Mouse (Mus musculus): Measurements from ENCODE around the gene Numb.
A peak's percentile ranks its signal among the peaks of the same experiment; 100 is the strongest.
"Not testable (repeated sequence)": the region's sequence is repeated elsewhere in the genome, so short reads cannot be mapped to it uniquely, and the experiment has no call there.

Numb gene

DNA sequence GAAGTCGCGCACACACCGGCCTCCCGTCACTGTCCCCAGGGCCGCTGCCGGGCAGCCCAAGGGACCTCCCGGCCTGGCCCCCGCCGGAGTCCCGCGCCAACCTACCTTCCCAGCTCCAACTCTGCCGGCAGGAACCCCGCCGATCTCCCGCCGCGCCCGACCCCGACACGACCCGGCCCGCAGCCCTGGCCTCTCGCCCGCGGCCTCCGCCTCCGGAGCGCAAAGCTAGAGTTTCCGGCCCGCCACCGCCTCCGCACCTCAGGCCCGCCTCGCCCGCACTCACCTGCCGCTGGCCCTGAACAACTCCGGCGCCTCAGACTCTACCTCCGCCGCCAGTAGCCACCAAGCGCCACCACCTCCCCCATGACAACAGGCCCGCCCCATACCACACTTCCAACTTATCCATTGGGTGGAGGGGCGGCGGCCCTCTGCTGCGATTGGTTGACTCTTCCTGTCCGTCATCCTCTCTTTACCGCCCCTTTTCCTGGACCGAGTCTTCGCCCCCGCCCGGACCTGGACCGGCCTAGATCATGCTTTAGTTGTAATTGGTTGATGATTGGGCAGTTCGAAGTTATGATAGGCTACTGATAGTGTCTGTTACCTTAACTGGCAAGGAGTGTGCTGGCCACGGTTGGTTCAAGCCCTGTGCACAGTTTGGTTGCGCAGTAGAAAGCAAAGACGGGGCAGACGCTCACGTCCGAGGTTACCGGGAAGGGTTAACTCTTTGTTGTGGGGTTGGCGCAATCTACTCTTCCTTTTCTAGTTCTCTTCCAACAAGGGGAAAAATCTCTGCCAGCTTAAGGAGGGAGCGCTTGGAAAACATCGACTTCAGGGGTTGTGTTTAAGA is at the start of gene Numb:
Numb (minus strand) TSS at position 400 of the 847 bp plus-strand sequence.
- peak; percentile 100 for DNase-seq

DNA sequence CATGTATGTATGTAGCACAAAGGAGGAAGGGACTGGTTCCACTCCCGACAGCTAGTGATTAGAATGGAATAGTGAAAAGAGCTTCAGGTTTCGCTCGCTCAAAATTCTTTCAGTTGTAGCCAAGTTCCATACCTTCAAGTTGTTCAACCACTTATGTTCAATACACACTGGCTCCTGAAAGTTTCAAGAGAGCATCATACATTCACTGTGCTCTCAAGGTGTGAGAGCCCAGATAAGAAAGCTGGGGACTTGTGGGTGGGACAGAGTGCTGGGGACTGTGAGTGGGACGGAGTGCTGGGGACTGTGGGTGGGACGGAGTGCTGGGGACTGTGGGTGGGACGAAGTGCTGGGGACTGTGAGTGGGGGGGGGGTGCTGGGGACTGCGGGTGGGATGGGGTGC is 43.5 kb upstream of the Numb start:
- DNase-seq, result no peak

GRCm38 (mm10) chr12:83958278-83958677 is 36.5 kb upstream of the Numb start:
- peak; percentile 32 for DNase-seq

GRCm38 (mm10) chr12:83951711-83952575 is 30.2 kb upstream of the Numb start:
- DNase-seq, result no peak

DNA sequence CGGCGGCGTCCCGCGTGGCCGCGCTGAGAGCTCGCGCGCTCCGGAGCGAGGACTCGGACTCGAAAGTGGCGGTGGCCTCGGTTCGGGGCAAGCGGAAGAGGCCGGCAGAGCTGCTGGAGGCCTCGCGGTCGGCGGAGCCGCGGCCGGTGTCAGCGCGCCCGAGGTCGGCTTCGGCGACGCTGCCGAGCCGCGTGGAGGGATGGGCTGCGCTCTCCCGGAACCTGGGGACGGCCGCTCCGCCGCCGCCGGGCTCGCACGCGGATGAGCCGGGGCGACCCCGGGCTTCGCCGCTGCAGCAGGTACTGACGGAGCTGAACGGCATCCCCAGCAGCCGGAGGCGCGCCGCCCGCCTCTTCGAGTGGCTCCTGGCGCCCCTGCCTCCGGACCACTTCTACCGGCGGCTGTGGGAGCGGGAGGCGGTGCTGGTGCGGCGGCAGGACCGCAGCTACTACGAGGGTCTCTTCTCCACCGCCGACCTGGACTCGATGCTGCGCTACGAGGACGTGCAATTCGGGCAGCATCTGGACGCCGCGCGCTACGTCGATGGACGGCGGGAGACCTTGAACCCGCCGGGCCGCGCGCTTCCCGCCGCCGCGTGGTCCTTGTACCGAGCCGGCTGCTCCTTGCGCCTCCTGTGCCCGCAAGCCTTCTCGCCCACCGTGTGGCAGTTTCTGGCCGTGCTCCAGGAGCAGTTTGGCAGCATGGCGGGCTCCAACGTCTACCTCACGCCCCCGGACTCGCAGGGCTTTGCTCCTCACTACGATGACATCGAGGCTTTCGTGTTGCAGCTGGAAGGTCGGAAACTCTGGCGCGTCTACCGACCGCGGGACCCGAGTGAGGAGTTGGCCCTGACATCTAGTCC is 29.3 kb upstream of the Numb start:
- DNase-seq, result peak; percentile 18

- peak; percentile 80 for DNase-seq
These were observed 28.7 kb upstream of the Numb start, which contains the start of gene Riox1 for GRCm38 (mm10) chr12:83950493-83950839. Gene Riox1, plus strand, starts transcription at chr12:83950608.

- no peak for DNase-seq
These were observed 28.2 kb upstream of the Numb start for GRCm38 (mm10) chr12:83949776-83950492.

GRCm38 (mm10) chr12:83949043-83949442 is 27.3 kb upstream of the Numb start:
- no peak for DNase-seq

DNA sequence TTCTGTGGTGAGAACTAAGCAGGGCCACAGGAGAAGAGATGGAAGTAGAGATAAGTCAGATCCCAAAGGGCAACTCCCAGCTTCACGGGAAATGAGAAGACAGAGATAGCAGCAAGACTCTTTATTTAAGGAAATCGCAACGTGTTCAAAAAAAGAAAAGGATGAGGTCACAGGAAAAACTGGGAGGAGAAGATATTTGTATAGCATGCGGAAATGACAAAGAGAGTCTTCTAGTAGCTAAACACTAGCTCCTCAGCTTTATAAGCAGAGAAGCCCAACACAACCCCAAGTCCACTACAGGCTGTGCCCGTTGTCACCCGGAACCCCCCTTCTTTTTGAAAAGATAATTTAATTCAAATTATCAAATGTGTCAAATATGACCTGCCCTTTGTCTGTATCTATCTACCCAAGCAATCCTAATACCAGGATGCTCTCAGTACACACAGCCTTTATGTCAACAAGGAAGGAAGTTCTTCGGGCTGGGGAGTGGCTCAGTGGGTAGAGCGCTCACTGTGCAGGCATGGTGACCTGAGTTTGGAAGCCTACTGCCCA is 25.6 kb upstream of the Numb start:
- no peak for DNase-seq

GRCm38 (mm10) chr12:83941938-83942337 is 20.2 kb upstream of the Numb start:
- no peak for DNase-seq

DNA sequence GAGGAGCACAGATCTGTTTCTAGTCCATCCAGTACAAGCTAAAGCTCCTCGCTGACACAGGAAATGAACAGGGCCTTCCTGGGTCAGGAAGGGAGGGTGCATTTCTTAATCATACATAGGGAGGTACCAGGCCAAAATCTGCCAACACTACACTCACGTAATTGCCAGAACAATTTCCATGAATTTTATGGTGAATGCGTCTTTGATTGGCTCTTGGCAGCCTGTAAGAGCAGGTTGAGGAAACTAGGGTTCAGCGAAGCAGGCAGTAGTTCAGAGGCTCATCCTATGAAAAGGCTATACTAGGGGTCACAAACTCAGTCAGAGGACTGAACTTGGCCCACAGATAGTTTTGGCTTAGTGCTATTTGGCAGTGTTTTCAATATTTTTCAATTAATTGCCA is 18.3 kb upstream of the Numb start:
- no peak for DNase-seq

GRCm38 (mm10) chr12:83939332-83939731 is 17.6 kb upstream of the Numb start:
- no peak for DNase-seq

DNA sequence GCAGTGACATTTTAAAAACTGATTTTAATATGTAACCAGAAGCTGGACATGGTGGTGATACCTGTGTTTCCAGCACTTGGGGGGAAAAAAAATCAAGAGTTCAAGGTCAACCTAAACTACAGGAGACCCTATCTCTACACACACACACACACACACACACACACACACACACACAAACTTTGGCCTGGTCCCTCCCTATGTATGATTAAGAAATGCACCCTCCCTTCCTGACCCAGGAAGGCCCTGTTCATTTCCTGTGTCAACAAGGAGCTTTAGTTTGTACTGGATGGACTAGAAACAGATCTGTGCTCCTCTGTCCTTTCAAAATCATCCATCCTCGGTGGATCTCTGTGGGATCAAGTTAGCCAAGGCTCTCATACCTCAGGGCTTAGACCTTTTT is 16.9 kb upstream of the Numb start:
- DNase-seq, result not testable (repeated sequence)

GRCm38 (mm10) chr12:83937600-83937999 is 15.9 kb upstream of the Numb start:
- DNase-seq, result no peak

GRCm38 (mm10) chr12:83929186-83929804 is 7.6 kb upstream of the Numb start:
- no peak for DNase-seq

DNA sequence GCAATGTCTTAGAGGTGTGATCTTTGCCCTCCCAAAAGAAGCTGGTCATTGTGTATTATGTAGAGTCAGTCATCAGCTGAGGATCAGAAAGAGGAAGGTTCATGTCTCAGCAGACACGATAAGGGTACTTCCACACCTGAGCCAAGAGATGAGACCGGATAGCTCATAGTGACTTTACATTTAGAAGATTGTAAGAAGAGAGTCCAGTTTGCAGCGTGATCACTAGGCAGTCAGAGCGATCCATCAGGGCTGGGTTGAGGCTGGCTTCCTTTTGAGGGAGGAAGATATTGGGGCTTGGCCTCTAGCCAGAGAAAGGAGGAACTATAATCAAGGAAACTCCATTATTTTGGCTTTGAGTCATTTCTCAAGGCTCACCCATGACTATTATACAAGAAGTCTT is 6.0 kb upstream of the Numb start:
- no peak for DNase-seq

DNA sequence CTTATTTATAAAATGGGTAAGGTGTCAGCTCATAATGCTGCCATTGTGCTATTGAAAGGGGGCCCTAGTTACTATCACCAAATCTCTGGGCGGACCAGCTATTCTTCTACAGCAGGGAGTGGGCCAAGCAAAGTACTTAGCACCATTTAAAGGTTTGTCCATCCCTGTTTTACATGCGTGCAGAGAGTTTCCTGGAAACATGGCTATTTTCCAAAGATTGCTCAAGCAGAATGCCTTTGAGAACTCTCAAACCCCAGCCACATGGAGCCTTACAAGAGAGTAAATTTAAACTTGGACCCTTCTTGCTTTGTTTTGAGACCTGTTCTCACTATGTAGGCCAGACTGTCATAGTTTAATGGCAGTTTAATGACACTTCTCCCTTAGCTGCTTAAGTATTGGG is 4.3 kb upstream of the Numb start:
- DNase-seq, result no peak

- peak; percentile 45 for DNase-seq
These were observed 3.5 kb upstream of the Numb start for GRCm38 (mm10) chr12:83925160-83925703.

DNA sequence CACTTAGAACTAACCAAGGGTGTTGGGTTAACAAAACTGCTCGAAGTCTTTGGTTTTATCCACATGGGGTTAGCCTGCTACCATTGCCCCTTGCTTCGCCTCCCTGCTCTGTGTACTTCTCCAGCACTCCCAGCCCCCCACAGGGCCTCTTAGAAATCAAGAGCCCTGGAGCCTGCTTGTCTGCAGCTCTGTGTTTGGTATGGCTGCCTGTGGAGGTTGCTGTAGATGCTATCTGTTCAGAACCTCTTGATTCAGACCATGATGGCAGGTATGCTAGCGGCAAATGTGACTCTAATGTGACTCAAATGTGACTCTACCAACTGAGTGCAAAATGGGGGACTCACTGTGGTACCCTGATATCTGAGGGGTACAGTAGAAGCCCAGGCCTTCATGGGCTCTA is 2.6 kb upstream of the Numb start:
- no peak for DNase-seq

DNA sequence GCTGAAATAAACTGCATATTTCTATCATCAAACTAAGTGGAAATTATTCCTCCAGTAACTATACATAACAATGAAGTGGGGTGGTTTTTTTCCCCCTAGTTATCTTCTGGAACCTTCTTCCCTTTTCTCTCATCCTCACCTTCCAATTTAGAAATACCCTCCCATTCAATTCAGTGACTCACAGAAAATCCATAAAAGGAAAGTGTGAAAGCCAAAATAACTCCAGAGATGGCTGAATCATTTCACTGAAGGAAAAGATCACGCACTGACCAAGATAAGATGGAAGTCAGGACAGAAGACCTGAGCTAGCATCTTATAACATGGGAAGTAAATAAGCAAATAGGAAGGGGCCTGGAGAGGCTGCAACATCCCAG is 1.7 kb upstream of the Numb start:
- DNase-seq, result no peak
